Mouse (Mus musculus) heart, embryonic 12.5 days (tissue): Measurements from ENCODE around the gene Btbd2. TPM values are rescaled to one million over a fixed set of nuclear protein-coding genes. Genes with fewer than 3 reads are reported as not detected.

ENCODE experiments used
- ATAC-seq: fragments of 200-750 bp; cut with Nextera tagmentation; 2 replicates; pipeline ENCODE4 v1.8.0; 2017; ENCODE audit warnings: moderate TSS enrichment, moderate library complexity; ENCODE audit not compliant: insufficient number of reproducible peaks, low FRiP score
- H3K27ac ChIP-seq: fragments of 300-500 bp; sonication (generic); 2 replicates; pipeline ENCODE4 v1.5.1; 2016; ENCODE audit warnings: mild to moderate bottlenecking, moderate library complexity; ENCODE audit not compliant: poor library complexity, severe bottlenecking
- H3K27me3 ChIP-seq: fragments of 300-500 bp; sonication (generic); replicated peaks from 2 replicates; pipeline ENCODE4 v1.6.1; 2016; ENCODE audit warnings: mild to moderate bottlenecking, moderate library complexity
- H3K36me3 ChIP-seq: fragments of 300-500 bp; sonication (generic); 2 replicates; pipeline ENCODE4 v1.6.1; 2016; ENCODE audit warnings: mild to moderate bottlenecking, moderate library complexity
- H3K4me1 ChIP-seq: fragments of 300-500 bp; sonication (generic); replicated peaks from 2 replicates; pipeline ENCODE4 v1.6.1; 2016; ENCODE audit warnings: mild to moderate bottlenecking
- H3K4me2 ChIP-seq: fragments of 300-500 bp; sonication (generic); 2 replicates; pipeline ENCODE4 v1.6.1; 2016; ENCODE audit warnings: mild to moderate bottlenecking, moderate library complexity
- H3K4me3 ChIP-seq: fragments of 300-500 bp; sonication (generic); 2 replicates; pipeline ENCODE4 v1.5.1; 2016; ENCODE audit warnings: mild to moderate bottlenecking
- H3K9ac ChIP-seq: fragments of 300-500 bp; sonication (generic); 2 replicates; pipeline ENCODE4 v1.6.1; 2016; ENCODE audit warnings: mild to moderate bottlenecking, moderate library complexity
- H3K9me3 ChIP-seq: fragments of 300-500 bp; sonication (generic); replicated peaks from 2 replicates; pipeline ENCODE4 v1.6.1; 2016; ENCODE audit warnings: mild to moderate bottlenecking, moderate library complexity
- WGBS: fragments of 180-500 bp; shearing (Covaris S2); methylation state at CpG from one replicate; pipeline ENCODE4 v1.1.7; 2016; 5-methylcytosine and 5-hydroxymethylcytosine counted together
- polyA plus RNA-seq: library from polyadenylated mRNA; unstranded; fragments of >200 nt; fragmentation: Nextera tagmentation; extraction: Ambion mirVana; gene quantifications from 2 replicates; pipeline ENCODE4 v1.2.1, GENCODE M21; 2016

Btbd2 gene
- polyA plus RNA-seq, 1 experiment from 2014 or later = 64.9 TPM

DNA sequence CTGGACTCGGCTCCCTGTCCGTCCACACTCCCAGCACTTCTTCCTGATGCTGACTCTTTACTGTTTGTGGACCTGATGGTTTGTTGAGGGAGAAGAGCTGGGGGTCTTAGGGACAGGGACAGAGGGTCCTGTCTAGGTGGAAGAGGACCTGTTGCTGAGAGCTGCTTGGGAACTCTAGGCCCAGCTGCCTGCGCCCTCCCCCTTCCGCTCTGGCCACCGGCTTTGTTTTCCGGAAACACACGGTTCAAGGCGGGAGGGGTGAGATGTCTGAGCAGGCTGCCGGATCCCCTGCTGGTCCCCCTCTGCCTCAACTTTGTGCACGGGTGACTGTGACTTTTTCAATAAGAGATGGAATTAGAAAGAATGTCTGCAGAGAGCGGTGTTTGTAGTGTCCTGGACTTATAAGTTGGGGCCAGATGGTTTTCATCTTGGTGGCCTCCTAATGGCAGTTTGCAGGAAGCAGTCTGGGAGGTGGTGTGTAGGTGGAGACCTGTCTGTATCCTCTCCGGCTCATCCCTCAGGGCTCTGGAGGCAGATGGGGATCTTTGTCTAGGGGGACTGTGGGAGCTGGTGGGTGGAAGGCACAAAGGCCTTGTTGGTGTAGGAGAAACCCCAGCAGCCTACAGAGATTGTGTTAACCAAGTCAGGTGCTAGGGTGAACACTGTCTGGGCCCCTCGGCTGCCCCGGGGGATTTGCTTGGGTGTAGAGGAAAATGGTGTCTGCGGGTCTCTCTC lies 33.2 kb downstream of the Btbd2 start:
- H3K4me1 ChIP-seq = peaks cover 61% of the 10 kb centered on the region
- peak overlapping the region; percentile 91 for H3K4me3 ChIP-seq
- 16% methylated on average over 15 of the region's 15 CpGs for WGBS
- peak overlapping the region; percentile 87 for H3K4me2 ChIP-seq
- H3K27me3 ChIP-seq = no peaks in the 10 kb centered on the region
- H3K9me3 ChIP-seq = no peaks in the 10 kb centered on the region
- ATAC-seq = no peak
- peak overlapping the region; percentile 92 for H3K9ac ChIP-seq
- H3K36me3 ChIP-seq = no peaks in the 10 kb centered on the region
- peak overlapping the region; percentile 86 for H3K27ac ChIP-seq

DNA sequence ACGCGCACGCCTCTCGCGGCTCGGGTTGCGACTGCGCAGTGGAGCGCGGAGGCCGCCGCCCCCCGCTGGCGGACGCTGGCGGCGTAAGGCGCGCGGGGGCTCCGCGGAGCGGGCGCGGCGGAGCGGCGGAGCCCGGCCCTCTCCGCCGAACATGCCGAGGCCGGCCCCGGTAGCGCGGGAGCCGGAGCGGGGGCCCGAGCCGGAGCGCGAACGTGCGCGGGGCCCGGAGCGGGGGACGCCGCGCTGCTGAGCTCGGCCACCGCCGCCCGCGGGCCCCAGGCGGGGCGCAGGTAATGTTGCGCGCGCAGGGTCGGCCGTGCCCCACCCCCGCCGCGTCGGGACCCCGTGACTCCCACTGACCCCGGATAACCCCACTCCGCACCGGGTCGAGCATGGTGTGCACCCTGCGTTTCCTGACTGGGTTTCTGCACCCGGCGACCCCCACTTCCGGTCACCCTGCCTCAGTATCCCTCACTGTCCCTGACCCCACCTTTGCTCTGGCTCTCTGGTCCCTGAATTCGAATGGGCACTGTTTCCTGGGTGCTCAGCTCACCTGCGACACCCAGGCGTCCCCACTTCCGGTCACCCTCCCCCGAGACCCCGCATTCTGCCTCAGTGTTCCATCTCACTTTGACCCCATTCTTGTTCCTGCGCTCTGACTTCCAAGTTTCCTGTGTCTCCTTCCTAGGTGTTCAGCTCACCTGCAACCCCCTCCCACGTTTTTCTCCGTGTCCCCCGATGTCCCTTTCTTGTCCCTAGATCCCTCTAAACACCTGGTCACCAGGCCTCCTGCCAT lies 34.0 kb downstream of the Btbd2 start, which contains the start of gene Csnk1g2:
Csnk1g2 (plus strand) TSS at position 178 of the 796 bp plus-strand sequence.
- H3K36me3 ChIP-seq = no peaks in the 10 kb centered on the region
- WGBS = under 1% methylated on average over 84 of the region's 85 CpGs
- H3K4me1 ChIP-seq = peaks cover 58% of the 10 kb centered on the region
- peak within 1 kb of the TSS; percentile 91 for H3K4me3 ChIP-seq
- ATAC-seq = peak; percentile 28
- peak within 1 kb of the TSS; percentile 92 for H3K9ac ChIP-seq
- no peaks in the 10 kb centered on the region for H3K27me3 ChIP-seq
- H3K9me3 ChIP-seq = no peaks in the 10 kb centered on the region
- H3K27ac ChIP-seq = peak within 1 kb of the TSS; percentile 94
- peak within 1 kb of the TSS; percentile 87 for H3K4me2 ChIP-seq

DNA sequence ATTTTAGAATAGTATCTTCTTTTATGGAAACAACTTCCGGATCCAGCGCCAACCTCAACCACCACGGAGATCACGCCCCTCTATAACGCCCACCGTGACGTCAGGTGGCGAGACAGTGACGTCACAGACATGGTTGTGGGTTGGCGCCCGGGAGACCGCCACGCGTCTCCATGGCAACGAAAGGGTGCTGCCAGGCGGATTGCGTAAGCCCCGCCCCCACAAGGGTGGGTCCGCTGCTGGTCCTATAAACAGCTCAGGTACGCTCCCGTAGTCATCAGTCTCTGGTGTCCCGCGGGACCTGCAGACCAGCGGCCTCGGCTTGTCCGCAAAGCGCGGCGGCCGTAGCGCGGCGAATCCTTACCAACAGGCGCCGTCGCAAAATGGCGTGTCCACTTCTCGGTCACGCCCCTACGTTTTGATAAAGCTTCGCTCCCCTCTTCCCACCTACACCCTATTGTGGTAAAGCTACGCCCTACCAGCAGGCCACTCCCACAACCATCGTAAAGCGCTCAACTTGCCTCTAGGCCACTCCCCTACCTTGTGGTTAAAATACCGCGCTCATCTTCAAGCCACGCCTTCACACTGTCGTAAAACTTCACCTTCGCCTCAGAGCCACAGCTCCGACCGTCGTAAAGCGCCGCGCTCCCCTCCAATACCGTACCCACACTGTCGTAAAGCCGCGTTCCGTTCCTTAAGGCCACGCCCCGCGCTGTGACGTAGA lies 34.8 kb downstream of the Btbd2 start:
- peaks cover 50% of the 10 kb centered on the region for H3K4me1 ChIP-seq
- WGBS = 0% methylated on average over 64 of the region's 64 CpGs
- H3K27me3 ChIP-seq = no peaks in the 10 kb centered on the region
- H3K9ac ChIP-seq = peak overlapping the region; percentile 49; the same call in 1 of the 2 replicates
- H3K9me3 ChIP-seq = no peaks in the 10 kb centered on the region
- peak overlapping the region; percentile 67 for H3K4me2 ChIP-seq
- H3K36me3 ChIP-seq = no peaks in the 10 kb centered on the region
- peak overlapping the region; percentile 91 for H3K4me3 ChIP-seq
- peak overlapping the region; percentile 94 for H3K27ac ChIP-seq
- ATAC-seq = peak; percentile 95

DNA sequence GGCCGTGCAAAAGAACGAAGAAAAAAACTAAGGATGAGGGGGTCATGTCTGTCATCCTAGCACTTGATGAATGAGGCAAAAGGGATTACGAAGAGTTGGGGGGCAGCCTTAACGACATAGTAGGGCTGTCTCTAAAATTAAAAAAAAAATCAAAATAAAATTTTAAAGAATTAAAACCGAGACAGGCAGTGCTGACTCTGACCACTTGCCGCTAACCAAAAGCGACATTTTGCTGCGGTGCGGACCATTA lies 35.3 kb downstream of the Btbd2 start:
- H3K4me3 ChIP-seq = peak overlapping the region; percentile 91
- 3% methylated on average over 9 of the region's 9 CpGs for WGBS
- peaks cover 49% of the 10 kb centered on the region for H3K4me1 ChIP-seq
- H3K27me3 ChIP-seq = no peaks in the 10 kb centered on the region
- H3K9ac ChIP-seq = peak overlapping the region; percentile 58
- H3K36me3 ChIP-seq = no peaks in the 10 kb centered on the region
- H3K9me3 ChIP-seq = no peaks in the 10 kb centered on the region
- peak overlapping the region; percentile 94; the same call in 1 of the 2 replicates for H3K27ac ChIP-seq
- peak overlapping the region; percentile 67 for H3K4me2 ChIP-seq
- ATAC-seq = no peak

DNA sequence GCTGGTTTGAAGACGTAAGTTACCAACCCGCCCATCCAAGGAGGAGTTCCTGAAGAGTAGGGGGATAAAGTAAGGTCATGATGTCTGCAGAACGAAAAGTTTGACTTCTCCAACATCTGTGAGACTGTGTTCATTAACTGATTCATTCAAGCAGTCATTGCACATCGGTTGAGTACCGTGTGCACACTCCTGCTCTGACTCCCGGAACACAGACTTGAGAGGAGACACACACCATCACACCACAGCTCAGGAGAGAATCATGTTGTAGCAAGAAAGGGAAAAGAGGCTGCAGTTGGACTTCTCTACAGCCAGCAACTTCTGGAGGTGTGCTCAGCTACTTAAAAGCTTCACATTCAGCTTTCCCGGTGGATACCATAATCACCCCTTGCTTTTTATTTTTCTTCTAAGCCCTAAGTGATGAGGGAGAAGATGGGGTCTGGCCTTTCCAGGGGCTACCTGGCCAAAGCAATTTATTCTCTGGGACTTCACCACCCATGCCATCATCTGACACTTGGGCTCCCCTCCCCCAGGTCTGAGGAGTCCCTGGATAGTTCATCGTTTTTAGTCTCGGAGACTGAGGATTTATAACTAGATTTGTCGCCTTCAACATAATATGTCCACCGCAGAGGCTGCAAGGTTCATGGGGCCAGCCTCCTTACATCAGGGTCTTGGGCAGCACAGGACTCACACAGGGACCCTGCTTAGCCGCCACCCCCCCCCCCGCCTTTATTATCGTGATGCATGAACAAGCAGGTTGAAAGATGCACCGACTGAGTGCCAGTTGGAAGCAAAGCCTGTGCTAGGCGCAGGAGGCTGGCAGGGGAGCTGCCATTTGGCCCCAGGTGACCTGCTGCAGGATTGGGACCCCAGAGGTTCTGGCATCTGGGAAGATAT lies 35.8 kb downstream of the Btbd2 start:
- Histone ChIP-seq H3K27ac (peak overlapping the region; percentile 94; the same call in 1 of the 2 replicates), H3K4me2 (peak overlapping the region; percentile 67), H3K9me3 (no peaks in the 10 kb centered on the region), H3K4me3 (peak overlapping the region; percentile 91), H3K27me3 (no peaks in the 10 kb centered on the region), H3K36me3 (peaks cover 5% of the 10 kb centered on the region), H3K4me1 (peaks cover 43% of the 10 kb centered on the region), H3K9ac (peak overlapping the region; percentile 58)
- WGBS = 56% methylated on average over 16 of the region's 16 CpGs
- no peak for ATAC-seq

DNA sequence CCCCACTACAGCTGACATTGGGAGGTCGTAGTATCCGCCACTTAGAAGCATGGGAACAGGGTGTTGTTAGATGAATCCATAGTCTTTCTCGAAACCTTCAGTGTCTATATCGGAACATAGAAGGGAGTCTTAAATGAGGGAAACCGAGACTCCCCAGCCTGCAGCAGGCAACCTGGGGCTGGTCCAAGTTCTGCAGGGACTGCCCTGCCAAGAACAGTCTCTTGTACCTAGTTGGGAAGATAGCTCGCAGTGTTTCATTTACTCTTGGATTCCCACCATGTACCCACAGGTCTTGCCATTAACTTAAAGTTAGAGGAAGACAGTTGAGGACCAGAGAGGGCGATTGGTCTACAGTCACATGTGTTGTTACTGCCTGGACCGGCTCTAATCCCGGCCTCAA lies 36.5 kb downstream of the Btbd2 start:
- Histone ChIP-seq H3K4me2 (no peak overlapping the region), H3K9ac (no peak overlapping the region), H3K27me3 (no peaks in the 10 kb centered on the region), H3K27ac (no peak overlapping the region), H3K9me3 (no peaks in the 10 kb centered on the region), H3K36me3 (peaks cover 12% of the 10 kb centered on the region), H3K4me3 (no peak overlapping the region), H3K4me1 (peaks cover 36% of the 10 kb centered on the region)
- 79% methylated on average over 9 of the region's 9 CpGs for WGBS
- no peak for ATAC-seq

DNA sequence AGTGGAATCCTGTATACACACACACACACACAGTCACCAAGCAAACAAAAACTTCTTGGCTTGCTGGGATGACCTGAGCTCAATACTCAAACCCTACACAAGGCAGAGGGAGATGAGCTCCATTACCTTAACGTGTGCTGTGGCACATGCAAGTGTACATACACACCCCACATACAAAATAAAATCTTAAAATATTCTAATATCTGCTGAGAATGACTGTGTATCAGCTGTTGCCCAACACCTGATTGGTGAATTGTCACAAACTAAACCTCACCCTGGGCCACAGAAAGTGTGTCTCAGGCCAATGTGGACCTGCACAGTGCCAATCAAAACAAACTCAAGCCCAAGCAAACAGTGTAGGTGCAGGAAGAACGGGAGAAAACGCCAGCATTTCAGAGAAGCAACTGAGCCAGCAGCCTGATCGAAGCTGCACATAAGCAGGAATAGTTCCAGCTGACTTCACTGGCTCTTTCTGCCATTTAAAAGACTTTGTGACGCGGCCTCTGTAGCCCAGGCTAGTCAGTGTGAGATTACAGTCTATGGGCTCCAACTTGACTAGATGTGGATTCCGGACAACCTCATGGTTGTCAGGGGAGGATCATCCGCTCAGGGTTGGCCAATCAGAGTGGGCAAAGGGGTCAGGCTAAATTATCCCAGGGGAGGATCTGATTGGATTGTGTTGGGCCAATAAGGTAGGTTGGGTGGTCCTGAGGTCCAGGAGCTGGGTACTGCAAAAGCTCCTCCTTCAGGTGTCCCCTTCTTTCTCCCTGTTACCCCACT lies 37.2 kb downstream of the Btbd2 start:
- no peak for ATAC-seq
- 31% methylated on average over 8 of the region's 8 CpGs for WGBS
- Histone ChIP-seq H3K9me3 (no peaks in the 10 kb centered on the region), H3K27ac (no peak overlapping the region), H3K4me1 (peaks cover 29% of the 10 kb centered on the region), H3K36me3 (peaks cover 19% of the 10 kb centered on the region), H3K9ac (no peak overlapping the region), H3K4me3 (no peak overlapping the region), H3K4me2 (no peak overlapping the region), H3K27me3 (no peaks in the 10 kb centered on the region)

DNA sequence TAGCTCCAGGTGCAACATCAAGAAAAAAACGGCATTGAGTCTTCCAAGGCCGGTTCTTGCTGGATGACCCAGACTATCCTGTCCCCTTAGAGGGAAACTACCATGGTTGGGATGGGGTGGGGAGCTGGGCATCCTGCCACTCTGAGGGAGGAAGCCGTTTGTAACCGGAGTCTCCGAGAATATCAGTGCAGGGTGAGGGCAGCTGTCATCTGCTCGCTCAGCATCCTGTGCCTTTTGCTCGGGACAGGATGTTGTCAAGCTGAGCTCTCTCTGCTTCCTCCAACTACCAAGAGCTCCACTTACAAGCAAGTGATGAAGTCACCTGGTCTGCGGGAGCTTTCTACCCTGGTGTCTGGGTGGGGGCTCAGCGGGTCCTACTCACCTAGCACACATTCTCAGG lies 38.7 kb downstream of the Btbd2 start:
- H3K27ac ChIP-seq = 0 out of 2 replicates have a peak overlapping the region, but pooled peaks have one; percentile 28
- peaks cover 16% of the 10 kb centered on the region for H3K4me1 ChIP-seq
- no peak overlapping the region for H3K4me2 ChIP-seq
- H3K9me3 ChIP-seq = no peaks in the 10 kb centered on the region
- H3K36me3 ChIP-seq = peaks cover 32% of the 10 kb centered on the region
- ATAC-seq = no peak
- H3K27me3 ChIP-seq = no peaks in the 10 kb centered on the region
- 51% methylated on average over 9 of the region's 9 CpGs for WGBS
- H3K4me3 ChIP-seq = no peak overlapping the region
- H3K9ac ChIP-seq = no peak overlapping the region

DNA sequence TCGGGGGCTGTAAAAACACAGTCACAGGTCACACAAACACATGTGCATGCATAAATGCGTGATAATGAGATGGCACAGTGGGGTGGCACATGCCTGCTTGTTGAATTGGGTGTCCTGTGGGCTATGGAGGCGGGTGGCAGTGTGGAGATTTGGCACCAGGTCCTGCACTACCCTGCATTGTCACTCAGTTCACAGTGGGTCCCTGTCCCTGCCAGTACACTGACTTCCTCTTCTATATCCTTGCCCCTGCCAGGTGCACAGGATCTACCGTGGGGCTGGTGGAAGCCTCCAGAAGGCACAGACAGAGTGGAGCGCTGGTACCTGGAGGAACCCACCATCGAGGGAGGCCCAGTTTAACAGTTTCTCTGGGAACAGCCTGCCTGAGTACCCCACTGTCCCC lies 42.5 kb downstream of the Btbd2 start:
- WGBS = 93% methylated on average over 6 of the region's 6 CpGs
- H3K27me3 ChIP-seq = no peaks in the 10 kb centered on the region
- H3K27ac ChIP-seq = no peak overlapping the region
- no peak overlapping the region for H3K4me3 ChIP-seq
- H3K4me1 ChIP-seq = 0 out of 2 replicates have a peak, but pooled peaks cover 3% of the 10 kb centered on the region
- peaks cover 58% of the 10 kb centered on the region for H3K36me3 ChIP-seq
- H3K9me3 ChIP-seq = no peaks in the 10 kb centered on the region
- no peak overlapping the region for H3K4me2 ChIP-seq
- no peak for ATAC-seq
- no peak overlapping the region for H3K9ac ChIP-seq

DNA sequence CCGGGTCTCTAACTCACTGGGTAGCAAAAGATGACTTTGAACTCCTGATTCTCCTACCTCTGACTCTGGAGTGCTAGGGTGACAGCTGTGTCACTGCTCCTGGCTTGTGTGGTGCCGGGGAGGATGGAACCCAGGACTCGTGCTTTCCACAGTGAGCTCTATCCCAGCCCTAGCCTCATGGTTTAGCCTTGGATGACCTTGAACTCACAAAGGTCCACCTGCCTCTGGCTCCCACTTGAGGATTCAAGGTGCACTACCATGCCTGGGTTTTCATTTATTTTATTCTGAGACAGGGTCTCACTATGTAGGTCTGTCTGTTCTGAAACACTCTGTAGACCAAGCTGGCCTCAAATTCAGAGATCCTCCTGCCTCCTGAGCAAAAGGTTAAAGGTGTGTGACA lies 43.0 kb downstream of the Btbd2 start:
- H3K36me3 ChIP-seq = peaks cover 64% of the 10 kb centered on the region
- H3K9me3 ChIP-seq = no peaks in the 10 kb centered on the region

More for the DNA sequence above, 43.0 kb downstream of the Btbd2 start:
- 74% methylated on average over 3 of the region's 3 CpGs for WGBS
- 0 out of 2 replicates have a peak, but pooled peaks cover 3% of the 10 kb centered on the region for H3K4me1 ChIP-seq
- H3K27me3 ChIP-seq = no peaks in the 10 kb centered on the region
- no peak overlapping the region for H3K27ac ChIP-seq
- no peak for ATAC-seq
- no peak overlapping the region for H3K9ac ChIP-seq
- no peak overlapping the region for H3K4me2 ChIP-seq
- H3K4me3 ChIP-seq = no peak overlapping the region
